Mouse (Mus musculus): ENCODE data around the gene Fanca.

The Fanca gene

DNA sequence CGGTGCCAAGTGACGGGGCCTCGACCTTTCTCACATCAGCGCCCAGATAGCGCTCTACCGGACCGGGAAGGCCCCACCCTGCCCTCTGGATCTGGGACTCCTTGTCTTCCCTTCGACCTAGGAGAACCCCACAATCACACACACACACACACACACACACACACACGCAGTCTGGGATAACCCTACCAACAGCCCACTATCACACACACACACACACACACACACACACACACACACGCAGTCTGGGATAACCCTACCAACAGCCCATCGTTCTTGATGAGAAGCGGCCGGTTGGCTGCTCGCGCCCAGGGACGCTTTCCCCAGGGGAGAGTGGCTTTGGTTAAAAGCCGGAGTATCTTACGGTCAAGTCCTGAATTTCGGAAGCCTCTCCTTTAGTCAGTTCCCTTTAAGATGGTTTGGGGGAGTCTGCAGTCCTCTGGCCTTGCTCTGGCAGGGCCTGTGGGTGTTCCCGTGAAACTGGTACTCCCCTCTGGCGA, 14.8 kb upstream of the Fanca start:
- peaks cover 69% of the 10 kb centered on the region for H3K4me1 ChIP-seq (replicated peaks; ENCODE audit: low read depth, low read length)
- H3K27me3 ChIP-seq (ENCODE audit: insufficient read depth, low read length): no peaks in the 10 kb centered on the region
- no peak for TF ChIP-seq POU5F1 (IDR thresholded peaks at IDR 0.05; ENCODE audit: borderline replicate concordance, low read length)
- no peak for TF ChIP-seq CTCF (conservative IDR thresholded peaks at IDR 0.05; ENCODE audit: low read length)
- TF ChIP-seq NANOG (IDR thresholded peaks at IDR 0.05; ENCODE audit: borderline replicate concordance, low read length): no peak
- H3K9me3 ChIP-seq (ENCODE audit: low read length): no peaks in the 10 kb centered on the region
- H3K4me3 ChIP-seq (replicated peaks; ENCODE audit: low read length): peak overlapping the region; percentile 86
- no peaks in the 10 kb centered on the region for H3K36me3 ChIP-seq (ENCODE audit: insufficient read depth, low read length)

DNA sequence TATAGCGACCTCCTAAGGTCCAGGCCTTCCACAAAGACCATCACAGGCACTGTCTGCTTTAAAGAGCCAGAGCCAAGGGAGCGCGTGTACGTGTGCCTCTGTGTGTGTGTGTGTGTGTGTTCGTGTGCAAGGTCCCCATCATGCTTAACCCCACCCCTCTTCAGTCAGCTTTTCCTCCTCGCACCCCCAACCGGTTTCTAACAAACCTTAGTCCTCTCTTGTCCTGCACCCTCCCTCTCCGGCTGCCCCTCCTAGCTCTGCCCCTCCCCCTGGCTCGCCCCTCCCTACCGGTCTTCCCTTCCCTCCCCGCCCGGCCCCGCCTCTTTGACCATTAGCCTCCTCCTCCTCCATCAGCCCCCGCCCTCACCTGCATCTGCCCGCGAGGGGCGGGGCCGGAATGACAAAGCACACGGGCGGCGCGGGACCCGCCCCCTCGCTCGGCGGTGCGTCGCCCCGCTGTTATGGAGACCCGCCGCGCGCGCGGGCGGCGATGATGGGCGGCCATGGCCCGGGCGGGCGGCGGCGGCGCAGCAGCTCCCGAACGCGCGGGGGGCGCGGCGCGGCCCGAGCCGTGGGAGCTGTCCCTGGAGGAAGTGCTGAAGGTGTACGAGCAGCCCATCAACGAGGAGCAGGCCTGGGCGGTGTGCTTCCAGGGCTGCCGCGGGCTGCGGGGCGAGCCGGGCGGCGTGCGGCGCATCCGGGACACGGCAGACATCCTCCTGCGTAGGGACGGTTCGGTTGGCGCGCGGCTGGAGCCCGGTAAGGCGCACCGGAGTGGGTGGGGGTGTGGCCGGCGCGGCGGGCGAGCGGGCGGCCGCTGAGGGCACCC, 14.1 kb upstream of the Fanca start, which contains the start of gene Spire2:
Spire2 (plus strand) TSS at position 452 of the 829 bp plus-strand sequence.
- TF ChIP-seq NANOG (IDR thresholded peaks at IDR 0.05; ENCODE audit: borderline replicate concordance, low read length): no peak
- TF ChIP-seq CTCF (conservative IDR thresholded peaks at IDR 0.05; ENCODE audit: low read length): no peak
- TF ChIP-seq POU5F1 (IDR thresholded peaks at IDR 0.05; ENCODE audit: borderline replicate concordance, low read length): no peak
- H3K27me3 ChIP-seq (ENCODE audit: insufficient read depth, low read length): 0 out of 2 replicates have a peak, but pooled peaks cover 2% of the 10 kb centered on the region
- H3K4me1 ChIP-seq (replicated peaks; ENCODE audit: low read depth, low read length): peaks cover 63% of the 10 kb centered on the region
- no peaks in the 10 kb centered on the region for H3K36me3 ChIP-seq (ENCODE audit: insufficient read depth, low read length)
- H3K9me3 ChIP-seq (ENCODE audit: low read length): no peaks in the 10 kb centered on the region
- H3K4me3 ChIP-seq (replicated peaks; ENCODE audit: low read length): peak within 1 kb of the TSS; percentile 86

DNA sequence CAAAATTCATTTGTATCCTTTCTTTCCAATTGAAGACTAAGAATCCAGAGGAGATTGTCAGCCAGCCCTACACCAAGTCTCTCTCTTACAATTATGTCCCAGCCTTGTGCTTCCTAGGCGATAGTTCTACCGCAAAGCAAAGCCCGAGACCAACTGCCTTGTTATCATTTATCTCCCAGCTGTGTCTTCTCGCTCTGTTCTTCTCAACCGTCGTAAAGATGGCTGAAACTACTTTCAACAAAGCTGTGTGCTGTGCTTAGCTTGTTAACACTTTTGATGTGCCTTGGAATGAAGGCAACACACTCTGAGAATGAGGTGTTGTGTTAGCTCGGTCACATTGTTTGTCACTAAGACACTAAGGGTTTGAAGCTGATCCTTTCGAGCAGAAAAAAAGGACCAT, 13.4 kb upstream of the Fanca start:
- Histone ChIP-seq H3K9me3 (ENCODE audit: low read length) (no peaks in the 10 kb centered on the region), H3K36me3 (ENCODE audit: insufficient read depth, low read length) (no peaks in the 10 kb centered on the region), H3K27me3 (ENCODE audit: insufficient read depth, low read length) (0 out of 2 replicates have a peak, but pooled peaks cover 2% of the 10 kb centered on the region), H3K4me1 (replicated peaks; ENCODE audit: low read depth, low read length) (peaks cover 61% of the 10 kb centered on the region), H3K4me3 (replicated peaks; ENCODE audit: low read length) (peak overlapping the region; percentile 86)
- TF ChIP-seq CTCF (conservative IDR thresholded peaks at IDR 0.05; ENCODE audit: low read length) (no peak), NANOG (IDR thresholded peaks at IDR 0.05; ENCODE audit: borderline replicate concordance, low read length) (no peak), POU5F1 (IDR thresholded peaks at IDR 0.05; ENCODE audit: borderline replicate concordance, low read length) (no peak)

DNA sequence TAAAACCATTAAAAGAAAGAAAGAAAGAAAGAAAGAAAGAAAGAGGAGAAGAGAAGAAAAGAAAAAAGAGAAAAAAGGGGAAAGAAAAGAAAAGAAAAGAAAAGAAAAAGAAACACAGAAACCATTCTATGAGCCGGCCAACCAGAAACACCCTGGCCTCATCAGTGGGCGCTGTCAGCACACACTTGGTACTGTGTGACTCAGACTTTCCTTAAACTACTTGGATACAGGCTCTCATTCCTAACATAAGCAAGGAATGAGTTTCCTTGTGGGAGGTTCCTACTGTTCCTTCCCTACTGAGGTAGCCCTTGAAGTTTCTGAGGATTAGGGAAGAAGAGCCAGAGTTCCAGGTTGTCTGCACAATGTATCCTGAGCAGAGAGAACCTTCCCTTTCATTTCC, 12.9 kb upstream of the Fanca start:
- Histone ChIP-seq H3K4me1 (replicated peaks; ENCODE audit: low read depth, low read length) (peaks cover 56% of the 10 kb centered on the region), H3K27me3 (ENCODE audit: insufficient read depth, low read length) (0 out of 2 replicates have a peak, but pooled peaks cover 2% of the 10 kb centered on the region), H3K36me3 (ENCODE audit: insufficient read depth, low read length) (no peaks in the 10 kb centered on the region), H3K9me3 (ENCODE audit: low read length) (no peaks in the 10 kb centered on the region), H3K4me3 (replicated peaks; ENCODE audit: low read length) (no peak overlapping the region)
- no peak for TF ChIP-seq NANOG (IDR thresholded peaks at IDR 0.05; ENCODE audit: borderline replicate concordance, low read length)
- TF ChIP-seq CTCF (conservative IDR thresholded peaks at IDR 0.05; ENCODE audit: low read length): no peak
- no peak for TF ChIP-seq POU5F1 (IDR thresholded peaks at IDR 0.05; ENCODE audit: borderline replicate concordance, low read length)

DNA sequence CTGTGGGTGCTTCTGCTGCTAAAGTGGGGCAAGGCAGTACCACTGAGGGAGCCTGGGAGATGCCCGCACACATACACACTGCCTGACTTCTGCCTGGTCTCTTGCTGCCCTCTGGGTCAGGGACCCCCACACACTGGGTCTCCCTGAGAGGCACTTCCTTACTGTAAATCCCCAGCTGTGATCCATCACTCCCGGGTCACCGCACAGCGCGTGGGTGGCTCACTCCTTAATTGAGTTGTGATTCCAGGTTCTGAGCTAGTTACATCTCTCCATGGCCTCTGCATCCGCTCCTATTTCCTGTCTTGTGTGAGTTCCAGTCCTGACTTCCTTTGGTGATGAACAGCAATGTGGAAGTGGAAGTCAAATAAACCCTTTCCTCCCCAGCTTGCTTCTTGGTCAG, 12.3 kb upstream of the Fanca start:
- TF ChIP-seq POU5F1 (IDR thresholded peaks at IDR 0.05; ENCODE audit: borderline replicate concordance, low read length) (no peak), CTCF (conservative IDR thresholded peaks at IDR 0.05; ENCODE audit: low read length) (no peak), NANOG (IDR thresholded peaks at IDR 0.05; ENCODE audit: borderline replicate concordance, low read length) (no peak)
- H3K9me3 ChIP-seq (ENCODE audit: low read length): no peaks in the 10 kb centered on the region

DNA sequence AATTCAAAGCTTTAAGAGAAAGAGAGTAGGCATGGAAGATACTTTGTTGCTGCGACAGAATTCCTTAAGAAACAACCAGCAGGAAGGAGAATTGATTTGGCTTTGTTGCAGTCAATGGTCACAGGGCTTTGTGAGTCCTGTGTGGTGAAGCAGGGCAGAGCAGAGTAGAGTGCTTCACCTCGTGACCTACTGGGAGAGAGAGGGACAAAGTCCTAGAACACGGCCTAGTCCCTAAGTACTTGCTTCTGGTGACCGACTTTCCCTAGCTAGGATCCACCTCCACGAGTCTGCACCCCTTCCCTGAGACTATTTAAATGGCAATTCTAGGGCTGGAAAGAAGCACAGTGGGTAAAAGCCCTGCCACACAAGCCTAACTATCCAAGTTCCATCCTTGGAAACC, 11.6 kb upstream of the Fanca start:
- Histone ChIP-seq H3K4me3 (replicated peaks; ENCODE audit: low read length) (no peak overlapping the region), H3K4me1 (replicated peaks; ENCODE audit: low read depth, low read length) (peaks cover 53% of the 10 kb centered on the region), H3K36me3 (ENCODE audit: insufficient read depth, low read length) (no peaks in the 10 kb centered on the region), H3K9me3 (ENCODE audit: low read length) (no peaks in the 10 kb centered on the region), H3K27me3 (ENCODE audit: insufficient read depth, low read length) (0 out of 2 replicates have a peak, but pooled peaks cover 2% of the 10 kb centered on the region)
- TF ChIP-seq CTCF (conservative IDR thresholded peaks at IDR 0.05; ENCODE audit: low read length) (no peak), NANOG (IDR thresholded peaks at IDR 0.05; ENCODE audit: borderline replicate concordance, low read length) (no peak), POU5F1 (IDR thresholded peaks at IDR 0.05; ENCODE audit: borderline replicate concordance, low read length) (no peak)

More for the DNA sequence above, 12.3 kb upstream of the Fanca start:
- Histone ChIP-seq H3K27me3 (ENCODE audit: insufficient read depth, low read length) (0 out of 2 replicates have a peak, but pooled peaks cover 2% of the 10 kb centered on the region), H3K36me3 (ENCODE audit: insufficient read depth, low read length) (no peaks in the 10 kb centered on the region), H3K4me1 (replicated peaks; ENCODE audit: low read depth, low read length) (peaks cover 55% of the 10 kb centered on the region), H3K4me3 (replicated peaks; ENCODE audit: low read length) (no peak overlapping the region)

DNA sequence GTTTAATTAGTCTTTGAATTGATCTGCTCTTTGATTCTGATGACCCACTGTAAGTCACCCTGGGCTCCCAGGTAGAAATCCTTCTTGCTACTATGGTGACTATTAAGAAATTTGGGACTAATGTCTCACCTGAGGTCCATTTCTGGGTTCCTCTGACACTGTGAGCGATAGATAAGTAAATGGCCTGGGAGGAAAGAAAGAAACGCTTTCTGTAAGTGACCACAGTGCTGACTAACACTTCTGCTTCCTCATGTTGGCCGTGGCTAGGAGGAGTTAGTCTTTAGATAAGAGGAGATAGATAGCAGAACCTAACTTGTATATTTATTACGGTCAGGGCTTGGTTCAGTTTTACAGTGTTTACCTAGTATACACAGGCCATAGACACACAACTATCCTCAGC, 11.0 kb upstream of the Fanca start:
- no peak for TF ChIP-seq CTCF (conservative IDR thresholded peaks at IDR 0.05; ENCODE audit: low read length)
- TF ChIP-seq NANOG (IDR thresholded peaks at IDR 0.05; ENCODE audit: borderline replicate concordance, low read length): no peak
- no peak for TF ChIP-seq POU5F1 (IDR thresholded peaks at IDR 0.05; ENCODE audit: borderline replicate concordance, low read length)
- no peak overlapping the region for H3K4me3 ChIP-seq (replicated peaks; ENCODE audit: low read length)
- H3K4me1 ChIP-seq (replicated peaks; ENCODE audit: low read depth, low read length): peaks cover 48% of the 10 kb centered on the region
- H3K36me3 ChIP-seq (ENCODE audit: insufficient read depth, low read length): no peaks in the 10 kb centered on the region
- 0 out of 2 replicates have a peak, but pooled peaks cover 2% of the 10 kb centered on the region for H3K27me3 ChIP-seq (ENCODE audit: insufficient read depth, low read length)
- no peaks in the 10 kb centered on the region for H3K9me3 ChIP-seq (ENCODE audit: low read length)

DNA sequence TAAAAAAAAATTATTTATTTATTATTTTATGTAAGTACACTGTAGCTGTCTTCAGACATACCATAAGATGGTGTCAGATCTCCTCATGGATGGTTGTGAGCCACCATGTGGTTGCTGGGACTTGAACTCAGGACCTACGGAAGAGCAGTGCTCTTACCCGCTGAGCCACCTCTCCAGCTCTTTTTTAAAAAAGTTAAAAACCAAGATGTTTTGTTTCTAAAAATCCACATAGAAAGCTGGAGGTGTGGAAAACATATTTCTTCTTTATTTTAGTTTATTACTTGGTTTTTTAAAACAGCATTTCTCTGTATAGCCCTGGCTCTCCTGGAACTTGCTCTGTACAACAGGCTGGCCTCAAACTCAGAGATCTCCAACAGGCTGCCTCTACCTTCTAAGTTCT, 10.2 kb upstream of the Fanca start:
- H3K9me3 ChIP-seq (ENCODE audit: low read length): no peaks in the 10 kb centered on the region
- H3K36me3 ChIP-seq (ENCODE audit: insufficient read depth, low read length): no peaks in the 10 kb centered on the region
- TF ChIP-seq NANOG (IDR thresholded peaks at IDR 0.05; ENCODE audit: borderline replicate concordance, low read length): no peak
- no peak for TF ChIP-seq POU5F1 (IDR thresholded peaks at IDR 0.05; ENCODE audit: borderline replicate concordance, low read length)
- no peak for TF ChIP-seq CTCF (conservative IDR thresholded peaks at IDR 0.05; ENCODE audit: low read length)
- H3K4me3 ChIP-seq (replicated peaks; ENCODE audit: low read length): no peak overlapping the region
- H3K4me1 ChIP-seq (replicated peaks; ENCODE audit: low read depth, low read length): peaks cover 40% of the 10 kb centered on the region
- H3K27me3 ChIP-seq (ENCODE audit: insufficient read depth, low read length): 0 out of 2 replicates have a peak, but pooled peaks cover 2% of the 10 kb centered on the region

Data from E14TG2a.4 (cell line).